Mouse (Mus musculus): ENCODE measurements at regions not wholly inside any gene's neighbourhood (a gene's known extent, or its start where the extent isn't known, plus 50 kb on each side); places are given as distances from the start of the nearest gene placed in this dataset.

DNA sequence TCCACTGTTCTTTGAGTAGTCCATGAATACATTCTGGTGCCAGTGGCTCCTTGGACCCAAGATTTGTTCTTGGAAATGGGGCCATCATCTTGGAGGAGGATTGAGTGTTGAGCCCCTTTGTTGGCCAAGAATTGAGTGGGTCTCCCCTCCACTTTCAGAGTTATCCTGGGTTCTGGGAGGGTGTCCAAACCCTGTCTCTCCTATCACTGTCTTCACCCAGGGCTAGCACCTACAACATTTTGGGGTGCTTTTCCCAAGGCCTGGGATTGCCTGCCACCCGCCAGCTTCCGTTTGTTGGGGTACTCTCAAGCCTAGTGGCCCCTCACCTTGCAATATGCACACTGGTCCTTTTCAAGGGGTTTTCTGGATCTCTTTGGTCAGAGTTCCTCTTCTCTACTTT, 568.8 kb upstream of the Tbl1xr1 start:
- no peak for DNase-seq (ENCODE audit: extremely low spot score)

DNA sequence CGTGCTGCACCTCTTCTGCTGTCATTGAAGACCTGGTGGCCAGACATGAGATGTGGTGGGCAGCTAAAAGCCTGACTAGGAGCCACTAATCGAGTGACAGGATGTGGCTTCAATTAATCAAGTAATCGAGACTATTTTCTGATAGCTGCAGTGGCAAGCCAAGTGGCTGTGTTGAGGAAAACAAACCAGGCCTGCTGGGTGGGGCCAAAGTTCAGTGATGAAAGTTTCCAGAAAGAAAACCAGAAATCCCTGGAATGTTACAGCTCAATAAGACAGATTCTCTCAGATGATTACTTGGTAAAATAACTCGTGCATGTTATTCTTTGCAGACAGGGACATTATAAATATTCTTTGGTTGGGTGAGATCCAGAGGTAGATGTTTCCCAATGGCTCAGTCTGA, 564.4 kb upstream of the Tbl1xr1 start:
- DNase-seq (ENCODE audit: extremely low spot score), result no peak

DNA sequence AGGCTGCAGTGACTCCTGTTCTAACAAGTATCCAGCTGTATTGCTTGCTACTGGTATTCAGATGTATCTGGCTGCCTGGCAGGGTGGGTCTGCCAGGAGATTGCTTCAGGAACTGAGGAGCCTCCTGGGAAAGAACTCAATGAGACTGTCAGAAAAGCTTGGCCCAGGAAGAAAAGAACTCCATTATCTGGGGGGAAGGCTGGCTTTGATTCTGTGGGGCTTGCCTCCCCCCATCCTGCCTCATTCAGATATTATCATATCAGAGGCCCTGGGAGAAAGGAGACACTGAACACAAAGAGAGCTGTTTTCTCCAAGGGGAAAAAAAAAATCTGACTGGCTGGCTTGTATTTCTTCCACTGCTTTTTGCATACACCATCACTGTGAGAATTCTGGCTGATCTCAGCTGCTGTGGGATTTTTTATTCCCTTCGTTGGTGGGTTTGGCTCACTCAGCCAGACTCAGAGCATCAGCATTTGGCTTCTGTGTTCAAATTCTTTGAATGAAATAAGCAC, 552.0 kb upstream of the Tbl1xr1 start:
- no peak for DNase-seq (ENCODE audit: extremely low spot score)

DNA sequence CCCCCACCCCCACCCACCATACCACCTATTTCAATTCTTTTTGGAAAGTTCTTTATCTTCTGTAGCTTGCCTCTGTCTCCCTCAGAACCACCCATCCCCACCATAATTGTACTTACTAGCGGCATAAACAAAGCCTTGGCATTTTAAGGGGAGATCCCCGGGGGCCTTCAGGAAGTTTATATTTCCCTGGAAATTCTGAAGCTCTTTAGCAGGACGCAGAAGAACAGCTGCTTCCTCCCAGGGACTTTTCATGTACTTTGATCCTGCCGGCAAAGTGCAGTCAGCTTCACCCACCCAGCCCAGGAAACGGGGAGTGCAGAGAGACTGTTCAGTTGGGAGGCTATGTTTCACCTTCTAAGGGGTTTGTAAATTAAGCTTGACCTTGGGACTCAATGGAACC, 545.6 kb upstream of the Tbl1xr1 start:
- no peak for DNase-seq (ENCODE audit: extremely low spot score)

DNA sequence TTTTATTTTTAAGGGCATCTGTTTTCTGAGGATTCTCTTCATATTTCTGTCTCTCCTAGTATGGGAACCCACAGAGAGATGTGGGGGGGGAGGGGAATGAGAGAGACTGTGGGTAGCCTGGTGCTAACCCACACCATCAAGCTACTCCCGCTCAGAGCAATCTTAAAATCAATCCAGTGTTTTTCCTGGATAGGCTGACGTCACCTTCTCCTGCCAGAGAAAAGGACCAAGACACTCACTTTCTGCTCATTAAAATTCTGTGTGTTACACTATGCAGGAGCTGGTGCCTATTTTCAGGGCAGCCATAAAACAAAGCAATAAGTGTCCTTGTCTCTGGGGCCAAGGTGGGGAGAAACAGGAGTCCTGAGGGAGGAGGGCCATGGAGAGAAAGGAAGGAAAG, 537.3 kb upstream of the Tbl1xr1 start:
- DNase-seq (ENCODE audit: extremely low spot score), result no peak

DNA sequence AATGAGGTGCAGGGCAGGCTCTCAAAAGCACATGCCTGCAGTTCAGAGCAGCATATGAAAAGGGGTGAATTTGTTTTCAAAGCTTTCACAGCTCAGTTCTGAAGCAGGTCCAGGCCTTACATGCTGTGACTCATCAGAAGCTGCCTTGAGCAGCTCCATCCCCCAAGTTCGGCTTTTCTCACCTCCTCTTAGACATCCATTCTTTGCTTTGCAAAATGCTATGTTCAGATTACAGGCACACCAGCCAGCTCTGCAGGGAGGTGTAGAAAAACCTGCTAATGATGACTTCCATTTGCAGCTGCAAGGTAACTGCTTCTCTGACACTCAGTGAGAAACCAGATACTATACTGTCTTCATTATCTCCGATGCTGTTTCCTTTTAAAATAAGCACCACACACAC, 532.0 kb upstream of the Tbl1xr1 start:
- DNase-seq (ENCODE audit: extremely low spot score), result no peak

DNA sequence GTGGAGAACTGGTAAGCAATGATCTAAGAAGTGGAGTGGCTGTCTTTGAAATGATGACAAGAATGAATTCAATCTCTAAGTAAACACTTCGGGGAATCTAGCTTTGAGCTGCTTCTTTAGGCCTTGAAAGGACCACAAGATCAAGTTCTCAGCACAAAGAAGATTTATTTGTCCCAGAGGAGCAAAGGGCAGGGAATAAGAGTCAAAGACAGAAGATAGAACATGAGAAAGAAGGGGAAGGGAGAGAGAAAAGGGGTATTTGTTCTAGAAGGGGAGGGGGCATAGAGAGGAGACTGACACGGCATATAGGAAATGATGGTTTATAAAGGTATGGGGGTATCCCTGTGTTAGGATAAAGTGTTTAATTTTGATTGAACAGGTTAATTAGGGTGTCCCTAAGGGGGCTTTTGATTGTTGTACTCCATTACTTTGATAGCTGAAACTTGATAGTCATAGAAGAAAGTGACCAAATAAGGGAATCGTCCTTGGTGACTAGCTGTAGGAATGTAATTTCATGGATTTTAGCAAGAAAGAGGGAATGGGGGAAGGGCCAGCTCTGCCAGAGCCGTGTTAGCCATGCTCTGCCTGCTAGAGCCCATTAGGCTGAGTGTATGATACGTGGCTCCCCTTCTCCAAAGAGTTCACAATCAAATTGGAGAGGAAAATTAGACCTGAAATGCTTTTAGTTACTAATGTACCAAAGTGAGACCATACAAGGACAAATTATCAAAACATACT, 531.1 kb upstream of the Tbl1xr1 start:
- no peak for DNase-seq (ENCODE audit: extremely low spot score)

DNA sequence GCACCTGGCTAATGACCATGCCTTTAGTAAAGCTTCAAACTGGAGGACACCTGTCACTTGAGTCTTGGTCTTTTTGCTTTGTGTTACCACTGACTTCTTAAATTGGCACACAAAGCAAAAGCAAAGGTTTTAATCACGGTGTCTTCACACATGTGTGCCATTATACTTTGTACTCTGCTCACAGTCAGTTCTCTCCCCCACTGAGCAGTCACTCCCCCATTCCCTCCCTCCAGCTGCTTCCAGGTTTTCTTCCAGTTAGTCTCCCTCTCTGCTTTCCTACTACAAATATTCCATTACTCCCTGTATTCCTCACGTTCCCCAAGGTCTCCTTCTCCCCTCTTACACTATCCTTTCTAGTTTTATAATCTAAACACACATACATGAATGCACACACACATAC, 530.0 kb upstream of the Tbl1xr1 start:
- no peak for DNase-seq (ENCODE audit: extremely low spot score)

DNA sequence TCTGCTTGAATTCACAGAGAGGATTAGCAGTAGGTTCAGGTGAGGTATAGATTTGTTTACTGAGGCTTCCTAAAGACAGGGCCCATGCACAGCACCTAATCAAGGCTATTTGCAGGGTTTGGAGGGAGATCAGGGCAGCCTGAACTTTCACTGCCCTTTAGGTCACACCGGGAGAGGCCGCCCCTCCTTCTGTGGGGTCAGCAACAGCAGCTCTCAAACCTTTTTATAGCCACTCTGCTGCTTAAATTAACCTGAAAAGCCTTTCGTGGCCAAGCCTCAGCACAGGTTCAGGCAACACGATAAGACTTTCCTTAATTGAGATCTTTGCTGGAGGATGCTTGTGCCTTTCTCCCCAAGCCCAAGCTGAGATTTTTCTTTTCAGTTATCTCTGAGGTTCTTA, 526.8 kb upstream of the Tbl1xr1 start:
- no peak for DNase-seq (ENCODE audit: extremely low spot score)

DNA sequence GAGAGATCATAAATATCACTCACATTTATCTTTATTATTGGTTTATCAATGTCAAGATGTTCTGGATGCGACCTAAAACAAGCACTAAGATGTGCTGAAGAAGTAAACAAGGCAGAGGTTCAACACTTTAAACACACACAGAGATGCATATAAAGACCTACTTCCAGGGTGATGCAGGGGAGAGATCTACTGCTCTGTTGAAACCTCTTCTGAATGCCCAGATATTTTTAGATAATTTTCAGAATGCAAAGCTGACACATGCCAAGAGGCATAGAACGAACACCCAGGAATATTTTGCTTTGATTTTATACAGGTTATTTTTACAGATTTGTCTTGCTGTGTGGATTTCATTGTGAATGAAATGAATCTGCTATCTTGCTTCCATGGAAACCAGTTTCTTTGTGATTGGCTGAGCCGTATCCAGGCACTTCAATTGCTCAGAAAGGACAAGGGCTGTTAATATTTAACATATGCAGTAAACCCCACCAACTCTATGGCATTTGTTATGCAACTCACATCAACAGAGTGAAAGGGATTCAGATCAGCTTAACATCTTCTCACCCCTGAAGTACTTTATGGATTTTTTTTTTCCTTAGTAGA, 523.2 kb upstream of the Tbl1xr1 start:
- no peak for DNase-seq (ENCODE audit: extremely low spot score)

DNA sequence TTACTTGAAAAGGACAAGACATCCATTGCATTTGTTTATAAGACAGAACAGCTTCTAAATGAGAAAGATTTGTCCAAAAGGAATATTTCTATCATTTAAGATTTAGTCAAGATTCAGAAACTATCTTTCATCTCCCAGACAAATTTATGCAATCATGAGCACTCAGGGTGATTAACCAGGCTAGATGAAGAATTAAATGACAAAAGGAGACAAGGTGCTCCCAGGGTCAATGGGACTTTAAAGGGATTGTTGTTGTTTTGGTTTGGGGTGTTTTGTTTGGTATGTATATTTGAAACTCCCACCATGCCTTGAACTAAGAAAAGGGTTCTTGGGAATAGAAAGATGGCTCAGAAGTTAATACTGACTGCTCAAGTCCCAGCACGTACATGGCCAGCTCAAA, 522.6 kb upstream of the Tbl1xr1 start:
- DNase-seq (ENCODE audit: extremely low spot score), result no peak

DNA sequence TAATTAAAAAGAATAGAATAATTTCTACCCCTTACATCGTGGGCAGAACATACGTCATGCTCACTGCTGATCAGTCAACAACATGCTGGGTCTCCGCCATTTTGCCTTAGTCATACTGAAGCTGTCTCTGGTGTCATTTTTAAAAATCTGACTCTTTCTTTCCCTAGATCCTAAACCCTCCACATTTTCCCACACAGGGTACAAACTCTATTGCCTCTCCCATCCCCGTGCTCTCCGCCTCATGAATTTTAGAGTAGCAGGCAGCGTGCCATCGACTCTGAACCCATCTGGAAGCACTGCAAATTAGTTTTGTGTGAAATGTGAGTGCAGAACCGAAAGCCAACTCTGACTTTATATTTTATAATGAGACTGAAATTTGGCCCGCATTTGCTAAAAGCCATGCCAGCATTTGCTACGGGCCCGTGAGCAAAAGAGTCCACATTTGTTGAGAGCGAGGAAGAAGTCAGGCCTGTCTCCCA, 518.5 kb upstream of the Tbl1xr1 start:
- no peak for DNase-seq (ENCODE audit: extremely low spot score)

DNA sequence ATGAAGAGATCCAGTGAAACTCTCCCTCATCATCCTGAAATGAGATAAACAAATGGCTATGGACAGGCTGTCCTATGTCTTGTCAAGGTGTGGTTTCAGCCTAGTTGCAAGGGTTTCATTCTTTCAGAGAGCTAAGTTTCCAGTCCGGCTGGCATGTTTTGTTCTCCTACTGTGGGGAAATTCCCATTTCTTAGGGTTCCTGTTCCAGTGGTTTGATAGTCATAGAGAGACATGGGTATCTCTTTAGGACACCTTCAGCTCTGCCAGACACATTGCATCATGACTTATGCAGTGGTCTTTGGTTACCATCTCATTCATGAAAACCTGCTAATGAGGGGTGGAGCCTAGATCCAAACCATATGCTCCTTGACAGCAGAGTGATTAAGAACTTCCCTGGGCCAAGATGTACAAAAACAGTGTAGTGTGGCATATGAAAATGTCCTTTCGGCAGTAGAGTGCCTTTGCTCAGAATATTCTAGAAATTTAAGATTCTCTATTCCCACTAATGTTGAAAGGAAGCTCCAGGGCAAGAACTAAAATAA, 513.6 kb upstream of the Tbl1xr1 start:
- no peak for DNase-seq (ENCODE audit: extremely low spot score)

DNA sequence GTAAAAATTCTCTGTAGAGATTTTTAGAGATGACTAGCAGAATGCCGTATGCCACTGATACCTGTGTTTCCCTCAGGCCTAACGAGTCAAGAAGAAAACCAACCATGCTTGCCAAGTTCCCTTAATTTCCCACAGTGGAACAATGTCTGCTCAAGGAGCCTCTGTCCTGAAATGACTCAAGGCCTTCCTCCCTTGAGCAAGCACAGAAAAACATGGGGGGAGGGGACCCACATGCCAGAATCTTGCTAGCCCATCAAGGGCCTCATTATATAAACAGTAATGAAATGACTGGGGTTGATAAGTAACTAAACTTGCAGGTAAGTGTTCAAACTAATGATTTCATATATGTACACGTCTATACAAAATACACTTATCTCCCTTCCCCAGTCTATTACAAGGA, 513.0 kb upstream of the Tbl1xr1 start:
- peak; percentile 10 for DNase-seq (ENCODE audit: extremely low spot score)

DNA sequence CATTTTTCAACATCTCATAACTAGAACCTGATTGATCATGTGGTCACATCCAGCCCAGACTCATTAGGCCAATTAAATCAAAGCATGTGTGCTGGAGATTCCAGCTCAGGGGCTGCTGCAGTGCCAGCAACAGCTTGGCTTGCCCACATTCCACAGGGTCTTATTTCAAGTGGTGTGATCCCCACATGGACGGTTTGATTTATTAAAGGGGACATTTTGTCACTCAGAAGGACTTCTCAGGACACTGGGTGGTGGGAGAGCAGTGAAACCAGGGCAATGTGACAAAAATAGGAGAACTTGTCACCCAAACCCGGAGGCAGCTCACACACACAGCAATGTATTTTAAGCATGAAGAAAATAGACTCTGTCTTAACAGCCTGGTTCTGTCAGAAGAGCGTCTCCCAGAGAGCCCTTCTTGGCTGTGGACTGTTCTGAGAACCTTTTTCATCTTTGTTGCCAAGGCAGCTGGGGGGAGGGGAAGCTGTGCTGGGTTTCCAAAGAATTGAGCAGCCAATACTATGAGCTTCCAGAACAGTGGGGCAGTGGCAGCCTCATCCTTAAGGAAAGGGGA, 512.2 kb upstream of the Tbl1xr1 start:
- peak; percentile 75 for DNase-seq (ENCODE audit: extremely low spot score)

DNA sequence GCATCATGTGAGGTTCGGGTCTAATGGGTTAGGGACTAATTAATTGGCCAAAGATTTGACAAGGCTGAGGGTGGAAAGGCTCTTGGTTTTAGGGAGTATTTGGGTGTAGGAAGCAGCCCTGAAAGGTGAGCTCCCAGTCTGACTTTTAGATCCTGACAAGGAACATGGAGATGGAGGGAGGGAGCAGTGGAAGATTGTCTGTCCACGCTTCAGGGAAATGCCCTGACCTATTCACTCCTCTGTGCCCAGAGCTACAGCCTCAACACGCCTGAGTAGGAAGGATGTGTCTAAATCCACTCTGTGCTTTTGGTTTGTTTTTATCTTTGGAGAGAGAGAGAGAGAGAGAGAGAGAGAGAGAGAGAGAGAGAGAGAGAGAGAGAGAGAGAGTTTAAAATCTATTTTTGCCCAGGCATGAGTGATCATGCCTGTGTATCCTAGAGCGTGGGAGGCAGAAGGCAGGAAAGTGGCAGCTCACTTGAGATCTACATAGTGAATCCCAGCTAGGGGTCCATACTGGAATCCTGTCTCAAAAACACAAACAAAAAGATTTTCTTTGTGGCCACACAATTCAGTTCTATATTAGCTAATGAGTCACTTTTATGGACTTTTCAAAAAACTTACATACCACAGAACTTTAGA, 511.5 kb upstream of the Tbl1xr1 start:
- no peak for DNase-seq (ENCODE audit: extremely low spot score)

DNA sequence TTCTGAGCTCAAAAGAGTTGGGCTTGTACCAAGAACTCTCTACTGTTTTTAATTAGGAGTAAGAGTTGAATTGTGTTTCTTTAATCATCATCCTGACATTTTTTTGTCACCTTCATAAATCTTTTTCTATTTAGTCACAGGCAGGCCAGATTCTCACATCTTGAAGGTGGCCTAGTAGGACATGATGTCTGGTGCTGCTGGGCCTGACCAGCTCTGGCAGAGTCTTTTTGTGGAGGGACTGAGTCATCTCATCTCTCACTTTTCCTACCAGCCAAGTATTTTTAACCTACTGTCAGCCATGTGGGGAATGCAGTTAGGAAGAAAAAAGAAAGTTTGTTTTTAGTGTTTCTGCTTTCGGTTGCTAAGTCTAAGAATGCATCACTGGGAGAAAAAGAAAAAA, 506.7 kb upstream of the Tbl1xr1 start:
- no peak for DNase-seq (ENCODE audit: extremely low spot score)

DNA sequence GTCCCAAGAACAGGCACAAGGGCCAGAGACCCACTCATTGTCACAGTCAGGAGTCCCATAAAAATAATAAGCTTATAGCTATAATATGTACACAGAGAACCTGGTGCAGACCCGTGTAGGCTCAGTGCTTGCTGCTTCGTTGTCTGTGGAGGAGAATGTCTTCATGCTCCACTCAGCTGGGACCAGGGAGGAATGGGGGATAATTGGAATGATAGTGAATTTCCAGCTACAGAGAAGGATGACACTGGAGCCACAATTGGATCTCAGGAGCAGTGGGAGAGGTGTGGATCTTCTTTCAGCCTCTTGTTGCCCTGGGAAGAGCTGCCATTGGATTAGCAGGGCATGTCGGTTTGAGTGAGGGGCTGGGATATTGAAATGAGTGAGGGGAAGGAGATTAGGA, 497.8 kb upstream of the Tbl1xr1 start:
- no peak for DNase-seq (ENCODE audit: extremely low spot score)

DNA sequence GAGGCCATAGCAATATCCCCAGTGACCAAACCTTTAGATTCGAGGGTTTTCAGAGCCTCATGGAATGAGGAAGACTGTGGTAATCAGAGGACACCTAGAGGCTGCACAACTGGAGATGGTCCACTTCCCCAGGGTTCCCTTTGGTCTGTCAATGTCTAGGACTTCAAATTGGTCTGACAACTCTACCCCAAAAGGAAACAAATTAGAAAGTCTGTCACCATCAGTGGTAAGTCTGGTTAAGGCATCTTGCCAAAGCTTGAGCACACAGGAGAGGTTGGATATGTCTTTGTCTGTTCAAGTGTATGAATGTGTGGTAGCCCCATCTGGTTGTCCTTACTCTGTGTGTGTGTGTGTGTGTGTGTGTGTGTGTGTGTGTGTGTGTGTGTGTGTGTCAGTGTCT, 494.3 kb upstream of the Tbl1xr1 start:
- DNase-seq (ENCODE audit: extremely low spot score), result no peak

DNA sequence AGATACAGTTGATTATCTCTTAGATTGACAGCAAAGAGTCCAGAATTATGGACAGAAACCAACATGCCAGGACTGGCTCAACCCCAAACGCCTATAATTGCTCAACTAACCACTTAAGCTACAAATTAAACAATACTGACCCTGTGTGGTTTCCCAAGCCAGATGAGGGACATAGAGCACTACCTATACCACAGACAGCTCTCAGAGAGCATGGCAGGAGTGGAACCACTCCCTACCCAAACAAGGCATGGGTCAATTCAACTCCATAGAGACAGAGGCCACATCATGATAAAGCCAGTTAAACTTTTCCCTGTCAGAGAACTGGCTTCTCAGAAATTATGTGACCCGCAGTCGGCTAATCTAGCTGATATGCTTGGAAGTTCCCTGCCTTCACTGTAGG, 490.7 kb upstream of the Tbl1xr1 start:
- no peak for DNase-seq (ENCODE audit: extremely low spot score)

DNA sequence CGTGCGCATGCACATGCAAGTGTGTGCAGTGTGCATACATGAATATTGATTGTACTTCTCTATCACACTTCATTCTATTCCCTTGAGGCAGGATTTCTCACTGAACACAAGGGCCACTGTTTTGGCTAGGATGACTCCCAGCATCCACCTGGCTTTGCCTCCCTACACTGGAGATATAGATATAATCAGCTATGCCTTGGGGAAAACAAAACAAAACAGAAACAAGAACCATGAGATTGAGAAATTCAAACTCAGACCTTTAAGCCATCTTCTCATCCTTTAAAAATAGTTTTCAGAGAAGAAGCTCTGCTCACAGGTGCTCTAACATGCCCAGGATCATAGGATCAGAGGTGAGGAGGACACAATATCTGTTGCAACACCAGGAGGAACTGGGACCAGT, 469.6 kb upstream of the Tbl1xr1 start:
- DNase-seq (ENCODE audit: extremely low spot score), result no peak

DNA sequence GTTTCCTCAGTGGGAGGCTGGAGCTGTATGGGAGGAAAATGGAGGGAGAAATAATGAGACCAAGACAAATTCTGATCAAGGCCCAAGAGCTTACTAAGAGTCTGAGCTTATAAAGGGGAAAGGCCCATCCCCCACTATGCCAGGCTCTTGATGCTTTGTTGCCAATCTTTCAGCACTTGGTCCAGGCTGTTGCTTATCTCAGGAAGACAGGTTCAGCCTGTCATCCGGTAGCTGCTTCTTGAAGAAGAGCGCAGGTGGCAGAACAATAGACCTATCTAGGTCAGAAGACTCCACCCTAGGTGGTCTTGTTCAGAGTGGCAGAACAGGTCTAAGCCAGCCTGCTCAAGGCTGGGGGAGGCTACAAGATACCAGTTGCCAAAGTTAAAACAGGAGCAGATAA, 466.2 kb upstream of the Tbl1xr1 start:
- no peak for DNase-seq (ENCODE audit: extremely low spot score)
